Mouse (Mus musculus): ENCODE measurements around the gene Atf3. TPM values are rescaled to one million over a fixed set of nuclear protein-coding genes. Genes with fewer than 3 reads are reported as not detected.

The Atf3 gene
- polyA plus RNA-seq, 1 experiment from 2014 or later: 2.9 TPM

GRCm38 (mm10) chr1:191242065-191242698, 24.3 kb upstream of the Atf3 start:
- Histone ChIP-seq H3K4me3 (ENCODE audit: low read depth, low read length) (no peak overlapping the region), H3K4me1 (ENCODE audit: control insufficient read depth, insufficient read depth, low read length) (no peaks in the 10 kb centered on the region), H3K27me3 (ENCODE audit: control insufficient read depth, insufficient read depth, low read length) (no peaks in the 10 kb centered on the region), H3K4me2 (replicated peaks; ENCODE audit: low read depth, low read length) (no peak overlapping the region), H3K36me3 (ENCODE audit: control insufficient read depth, insufficient read depth, low read length) (no peaks in the 10 kb centered on the region), H3K27ac (ENCODE audit: low read length) (no peak overlapping the region), H3K9me3 (ENCODE audit: control insufficient read depth, low read depth, low read length) (0 out of 2 replicates have a peak, but pooled peaks cover 3% of the 10 kb centered on the region), H3K9ac (replicated peaks; ENCODE audit: low read depth, low read length) (no peak overlapping the region)
- WGBS: 77% methylated on average over 12 of the region's 12 CpGs
- no peak for ATAC-seq (ENCODE audit: insufficient number of reproducible peaks, insufficient read depth, low FRiP score, low read depth)

GRCm38 (mm10) chr1:191241574-191241973, 23.7 kb upstream of the Atf3 start:
- Histone ChIP-seq H3K9ac (replicated peaks; ENCODE audit: low read depth, low read length) (no peak overlapping the region), H3K27ac (ENCODE audit: low read length) (no peak overlapping the region), H3K4me2 (replicated peaks; ENCODE audit: low read depth, low read length) (no peak overlapping the region), H3K4me3 (ENCODE audit: low read depth, low read length) (no peak overlapping the region), H3K4me1 (ENCODE audit: control insufficient read depth, insufficient read depth, low read length) (no peaks in the 10 kb centered on the region), H3K36me3 (ENCODE audit: control insufficient read depth, insufficient read depth, low read length) (no peaks in the 10 kb centered on the region), H3K9me3 (ENCODE audit: control insufficient read depth, low read depth, low read length) (0 out of 2 replicates have a peak, but pooled peaks cover 2% of the 10 kb centered on the region), H3K27me3 (ENCODE audit: control insufficient read depth, insufficient read depth, low read length) (no peaks in the 10 kb centered on the region)
- 89% methylated on average over 1 of the region's 1 CpGs for WGBS
- no peak for ATAC-seq (ENCODE audit: insufficient number of reproducible peaks, insufficient read depth, low FRiP score, low read depth)

- no peak overlapping the region for H3K9ac ChIP-seq (replicated peaks; ENCODE audit: low read depth, low read length)
- 83% methylated on average over 4 of the region's 4 CpGs for WGBS
- H3K27ac ChIP-seq (ENCODE audit: low read length): no peak overlapping the region
- no peak for ATAC-seq (ENCODE audit: insufficient number of reproducible peaks, insufficient read depth, low FRiP score, low read depth)
- no peaks in the 10 kb centered on the region for H3K4me1 ChIP-seq (ENCODE audit: control insufficient read depth, insufficient read depth, low read length)
- no peak overlapping the region for H3K4me2 ChIP-seq (replicated peaks; ENCODE audit: low read depth, low read length)
- H3K36me3 ChIP-seq (ENCODE audit: control insufficient read depth, insufficient read depth, low read length): no peaks in the 10 kb centered on the region
- no peaks in the 10 kb centered on the region for H3K27me3 ChIP-seq (ENCODE audit: control insufficient read depth, insufficient read depth, low read length)
- no peak overlapping the region for H3K4me3 ChIP-seq (ENCODE audit: low read depth, low read length)
- H3K9me3 ChIP-seq (ENCODE audit: control insufficient read depth, low read depth, low read length): no peaks in the 10 kb centered on the region
Observed at GRCm38 (mm10) chr1:191239602-191240001, 21.8 kb upstream of the Atf3 start.

GRCm38 (mm10) chr1:191235788-191236542, 18.1 kb upstream of the Atf3 start:
- no peaks in the 10 kb centered on the region for H3K4me1 ChIP-seq (ENCODE audit: control insufficient read depth, insufficient read depth, low read length)
- no peak overlapping the region for H3K4me2 ChIP-seq (replicated peaks; ENCODE audit: low read depth, low read length)
- no peaks in the 10 kb centered on the region for H3K9me3 ChIP-seq (ENCODE audit: control insufficient read depth, low read depth, low read length)
- no peak for ATAC-seq (ENCODE audit: insufficient number of reproducible peaks, insufficient read depth, low FRiP score, low read depth)
- whole genome bisulfite sequencing: 83% methylated on average over 6 of the region's 6 CpGs
- no peak overlapping the region for H3K9ac ChIP-seq (replicated peaks; ENCODE audit: low read depth, low read length)
- H3K27ac ChIP-seq (ENCODE audit: low read length): no peak overlapping the region
- no peaks in the 10 kb centered on the region for H3K36me3 ChIP-seq (ENCODE audit: control insufficient read depth, insufficient read depth, low read length)
- H3K27me3 ChIP-seq (ENCODE audit: control insufficient read depth, insufficient read depth, low read length): no peaks in the 10 kb centered on the region
- no peak overlapping the region for H3K4me3 ChIP-seq (ENCODE audit: low read depth, low read length)

- Histone ChIP-seq H3K27ac (ENCODE audit: low read length) (no peak overlapping the region), H3K4me2 (replicated peaks; ENCODE audit: low read depth, low read length) (no peak overlapping the region), H3K4me3 (ENCODE audit: low read depth, low read length) (no peak overlapping the region), H3K9me3 (ENCODE audit: control insufficient read depth, low read depth, low read length) (no peaks in the 10 kb centered on the region), H3K9ac (replicated peaks; ENCODE audit: low read depth, low read length) (no peak overlapping the region), H3K36me3 (ENCODE audit: control insufficient read depth, insufficient read depth, low read length) (no peaks in the 10 kb centered on the region), H3K27me3 (ENCODE audit: control insufficient read depth, insufficient read depth, low read length) (no peaks in the 10 kb centered on the region), H3K4me1 (ENCODE audit: control insufficient read depth, insufficient read depth, low read length) (no peaks in the 10 kb centered on the region)
- 83% methylated on average over 4 of the region's 4 CpGs for WGBS
- ATAC-seq (ENCODE audit: insufficient number of reproducible peaks, insufficient read depth, low FRiP score, low read depth): no peak
Observed at GRCm38 (mm10) chr1:191234837-191235236, 17.0 kb upstream of the Atf3 start.

- 85% methylated on average over 6 of the region's 6 CpGs for WGBS
Observed at GRCm38 (mm10) chr1:191230355-191230931, 12.6 kb upstream of the Atf3 start.

GRCm38 (mm10) chr1:191226570-191226969, 8.7 kb upstream of the Atf3 start:
- H3K9me3 ChIP-seq (ENCODE audit: control insufficient read depth, low read depth, low read length): no peaks in the 10 kb centered on the region

More at GRCm38 (mm10) chr1:191230355-191230931, 12.6 kb upstream of the Atf3 start:
- no peak overlapping the region for H3K4me2 ChIP-seq (replicated peaks; ENCODE audit: low read depth, low read length)
- no peak for ATAC-seq (ENCODE audit: insufficient number of reproducible peaks, insufficient read depth, low FRiP score, low read depth)
- no peaks in the 10 kb centered on the region for H3K4me1 ChIP-seq (ENCODE audit: control insufficient read depth, insufficient read depth, low read length)
- H3K4me3 ChIP-seq (ENCODE audit: low read depth, low read length): no peak overlapping the region
- no peaks in the 10 kb centered on the region for H3K36me3 ChIP-seq (ENCODE audit: control insufficient read depth, insufficient read depth, low read length)
- H3K27me3 ChIP-seq (ENCODE audit: control insufficient read depth, insufficient read depth, low read length): no peaks in the 10 kb centered on the region
- H3K27ac ChIP-seq (ENCODE audit: low read length): no peak overlapping the region
- H3K9me3 ChIP-seq (ENCODE audit: control insufficient read depth, low read depth, low read length): no peaks in the 10 kb centered on the region
- H3K9ac ChIP-seq (replicated peaks; ENCODE audit: low read depth, low read length): no peak overlapping the region

GRCm38 (mm10) chr1:191225771-191226170, 7.9 kb upstream of the Atf3 start:
- WGBS: 72% methylated on average over 2 of the region's 2 CpGs
- Histone ChIP-seq H3K9ac (replicated peaks; ENCODE audit: low read depth, low read length) (no peak overlapping the region), H3K4me3 (ENCODE audit: low read depth, low read length) (no peak overlapping the region), H3K9me3 (ENCODE audit: control insufficient read depth, low read depth, low read length) (no peaks in the 10 kb centered on the region), H3K27me3 (ENCODE audit: control insufficient read depth, insufficient read depth, low read length) (no peaks in the 10 kb centered on the region), H3K4me2 (replicated peaks; ENCODE audit: low read depth, low read length) (no peak overlapping the region), H3K36me3 (ENCODE audit: control insufficient read depth, insufficient read depth, low read length) (no peaks in the 10 kb centered on the region), H3K4me1 (ENCODE audit: control insufficient read depth, insufficient read depth, low read length) (peaks cover 12% of the 10 kb centered on the region), H3K27ac (ENCODE audit: low read length) (no peak overlapping the region)
- no peak for ATAC-seq (ENCODE audit: insufficient number of reproducible peaks, insufficient read depth, low FRiP score, low read depth)

More at GRCm38 (mm10) chr1:191226570-191226969, 8.7 kb upstream of the Atf3 start:
- Histone ChIP-seq H3K27me3 (ENCODE audit: control insufficient read depth, insufficient read depth, low read length) (no peaks in the 10 kb centered on the region), H3K4me2 (replicated peaks; ENCODE audit: low read depth, low read length) (no peak overlapping the region), H3K27ac (ENCODE audit: low read length) (no peak overlapping the region), H3K4me1 (ENCODE audit: control insufficient read depth, insufficient read depth, low read length) (peaks cover 12% of the 10 kb centered on the region), H3K9ac (replicated peaks; ENCODE audit: low read depth, low read length) (no peak overlapping the region), H3K4me3 (ENCODE audit: low read depth, low read length) (no peak overlapping the region), H3K36me3 (ENCODE audit: control insufficient read depth, insufficient read depth, low read length) (no peaks in the 10 kb centered on the region)
- no peak for ATAC-seq (ENCODE audit: insufficient number of reproducible peaks, insufficient read depth, low FRiP score, low read depth)
- 90% methylated on average over 2 of the region's 2 CpGs for WGBS

Data from stomach, embryonic 14.5 days (tissue).